ENCODE assay signal across 19 mouse cellular contexts in the genomic region with DNA sequence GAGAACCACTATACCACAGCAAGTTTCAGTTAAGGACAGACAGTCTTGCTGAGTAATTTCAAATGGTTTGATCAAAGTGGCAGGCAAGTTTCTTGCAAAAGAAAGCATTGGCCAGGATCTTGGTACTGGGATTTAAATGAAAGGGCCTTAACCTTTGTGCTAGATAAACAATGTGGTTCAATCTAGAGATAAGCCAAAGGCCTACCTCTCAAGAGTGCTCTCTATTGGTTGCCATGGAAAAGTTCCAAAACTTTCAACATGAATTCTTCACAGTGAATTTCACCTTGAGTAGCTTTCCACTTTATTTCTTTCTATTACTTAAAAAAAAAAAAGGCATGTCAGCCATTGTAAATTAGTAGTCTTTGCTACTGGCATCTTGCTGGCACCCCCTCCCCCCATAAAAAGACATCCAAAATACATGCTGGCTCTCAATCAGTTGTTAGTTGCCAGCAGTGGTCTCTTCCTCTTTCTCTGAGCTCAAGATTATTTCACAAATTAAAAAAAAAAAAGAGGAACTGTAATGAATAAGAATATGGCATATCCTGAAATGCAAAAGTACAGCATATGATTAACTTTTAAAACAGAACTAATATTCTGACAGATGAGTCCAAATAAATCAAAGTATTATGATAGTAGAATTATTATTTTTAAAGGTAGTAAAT. TPM values are rescaled to one million over a fixed set of nuclear protein-coding genes. Genes with fewer than 3 reads are reported as not detected.
DNase-seq lines count a peak whose midpoint lies in the region; ATAC-seq and TF ChIP-seq lines count a peak whose summit lies in the region.
"Had no signal": no experiment of that assay in that cellular context is flagged by ENCODE, and none has a peak within 500 bp of the region (broad histone marks: within the 10 kb centered on the region; RNA-seq: fewer than 3 reads in every experiment).

No protein-coding gene starts in this region.

- no peaks in the 10 kb centered on the region for H3K36me3 ChIP-seq in liver, adult 2 months (ENCODE audit: control insufficient read depth, insufficient read depth, low read length)
- H3K36me3 ChIP-seq in liver, embryonic 11.5 days (ENCODE audit: control insufficient read depth, insufficient read depth, low read length), result no peaks in the 10 kb centered on the region
- H3K36me3 ChIP-seq: embryonic facial prominence, embryonic 13.5 days; forebrain, embryonic 12.5 days; heart, embryonic 12.5 days; hindbrain, embryonic 12.5 days had no signal

- no peak for TF ChIP-seq POLR2A in liver, adult 2 months (IDR thresholded peaks at IDR 0.05; ENCODE audit: extremely low read depth, insufficient read depth, low read length)
- no peak for TF ChIP-seq POLR2A in lung, adult 2 months (IDR thresholded peaks at IDR 0.05; ENCODE audit: borderline replicate concordance, extremely low read depth, low read depth, low read length)

- no peaks in the 10 kb centered on the region for H3K27me3 ChIP-seq in liver, adult 2 months (ENCODE audit: control insufficient read depth, insufficient read depth, low read length)
- H3K27me3 ChIP-seq in liver, embryonic 11.5 days (replicated peaks; ENCODE audit: control insufficient read depth, insufficient read depth, low read length), result no peaks in the 10 kb centered on the region
- H3K27me3 ChIP-seq: CH12.LX; embryonic facial prominence, embryonic 13.5 days; forebrain, embryonic 12.5 days; heart, embryonic 12.5 days; hindbrain, embryonic 12.5 days had no signal

- H3K4me1 ChIP-seq in liver, adult 2 months (ENCODE audit: control insufficient read depth, insufficient read depth, low read length), result no peaks in the 10 kb centered on the region
- H3K4me1 ChIP-seq in liver, embryonic 11.5 days (replicated peaks; ENCODE audit: control insufficient read depth, insufficient read depth, low read length), result no peaks in the 10 kb centered on the region
- H3K4me1 ChIP-seq in lung, adult 2 months (ENCODE audit: control insufficient read depth, insufficient read depth, low read length), result no peaks in the 10 kb centered on the region; the same call in 1 of the 2 replicates
- H3K4me1 ChIP-seq: embryonic facial prominence, embryonic 13.5 days; forebrain, embryonic 12.5 days; hindbrain, embryonic 12.5 days had no signal

- DNase-seq in liver, adult 2 months (ENCODE audit: extremely low read depth, low read depth, low spot score), result peak; percentile 38
- DNase-seq in liver, embryonic 11.5 days (ENCODE audit: low spot score), result no peak
- DNase-seq in lung, postnatal 36 days, result peak; percentile 50
- no peak for DNase-seq in lung, adult 2 months
- no peak for DNase-seq in left cerebral cortex, adult 18-20 months (ENCODE audit: low spot score in 2 of 2)
- no peak for DNase-seq in cerebellum, postnatal 25 days
- DNase-seq: adrenal gland, adult 8-10 months; adrenal gland, postnatal 36 days; cerebellum, adult 2 months; cerebellum, postnatal 14 days; gastrocnemius, postnatal 10 days had no signal

- TF ChIP-seq CTCF in liver, adult 2 months (IDR thresholded peaks at IDR 0.05; ENCODE audit: low read depth, low read length), result no peak
- TF ChIP-seq CTCF in lung, adult 2 months (IDR thresholded peaks at IDR 0.05; ENCODE audit: insufficient read depth, low read length), result no peak

- H3K27ac ChIP-seq in liver, adult 2 months (replicated peaks; ENCODE audit: insufficient read depth, low read depth, low read length), result no peak overlapping the region
- no peak overlapping the region for H3K27ac ChIP-seq in liver, embryonic 11.5 days (ENCODE audit: low read depth, low read length)
- H3K27ac ChIP-seq: embryonic facial prominence, embryonic 13.5 days; forebrain, embryonic 12.5 days; hindbrain, embryonic 12.5 days had no signal

- ATAC-seq in liver, embryonic 11.5 days (replicated peaks; ENCODE audit: low FRiP score), result no peak
- ATAC-seq in hematopoietic stem cell, adult 5-6 weeks (replicated peaks in 1 of 2; ENCODE audit: insufficient read depth in 1 of 2, low FRiP score in 2 of 2, low TSS enrichment in 1 of 2, low read depth in 1 of 2, poor library complexity in 2 of 2, severe bottlenecking in 2 of 2), result peak; percentile 72 to 85
- ATAC-seq: forebrain, embryonic 16.5 days; hindbrain, embryonic 16.5 days had no signal

- no peak overlapping the region for H3K4me3 ChIP-seq in liver, adult 2 months (ENCODE audit: insufficient read depth, low read depth, low read length)
- H3K4me3 ChIP-seq in liver, embryonic 11.5 days (ENCODE audit: low read depth, low read length), result no peak overlapping the region
- no peak overlapping the region for H3K4me3 ChIP-seq in lung, adult 2 months (replicated peaks; ENCODE audit: extremely low read depth, low read depth, low read length)
- H3K4me3 ChIP-seq: embryonic facial prominence, embryonic 13.5 days; forebrain, embryonic 12.5 days; heart, embryonic 12.5 days; hindbrain, embryonic 12.5 days had no signal

- H3K79me2 ChIP-seq in liver, adult 2 months (ENCODE audit: control insufficient read depth, insufficient read depth, low read length), result no peaks in the 10 kb centered on the region

- H3K4me2 ChIP-seq in liver, embryonic 11.5 days, result no peak overlapping the region
- H3K4me2 ChIP-seq: embryonic facial prominence, embryonic 13.5 days; forebrain, embryonic 12.5 days; heart, embryonic 12.5 days; hindbrain, embryonic 12.5 days had no signal

- H3K9me3 ChIP-seq in liver, embryonic 11.5 days (ENCODE audit: control insufficient read depth, low read length), result no peaks in the 10 kb centered on the region
- H3K9me3 ChIP-seq: embryonic facial prominence, embryonic 13.5 days; forebrain, embryonic 12.5 days; heart, embryonic 12.5 days; hindbrain, embryonic 12.5 days had no signal

- no peak overlapping the region for H3K9ac ChIP-seq in liver, adult 2 months (ENCODE audit: low read depth, low read length)
- no peak overlapping the region for H3K9ac ChIP-seq in liver, embryonic 11.5 days (ENCODE audit: low read depth, low read length)
- H3K9ac ChIP-seq: embryonic facial prominence, embryonic 13.5 days; forebrain, embryonic 12.5 days; heart, embryonic 12.5 days; hindbrain, embryonic 12.5 days had no signal

RNA-seq across cellular contexts. Expression of a gene that starts 42.6 kb away (rescaled TPM):
- 21.1 and 22.7 TPM in 2 replicates for total RNA-seq in liver, adult 2 months (2014; rRNA removed)
- polyA plus RNA-seq in liver, adult 2 months (2012; rRNA removed), result 8.3 and 9.8 TPM in 2 replicates
- polyA plus RNA-seq in liver, embryonic 11.5 days (2014; fragmentation: Nextera tagmentation; extraction: Ambion mirVana), result 24.9 TPM in 2 replicates
- polyA plus RNA-seq in lung, adult 2 months (2012; rRNA removed), result 14.1 and 20.6 TPM in 2 replicates
- total RNA-seq in hematopoietic stem cell, adult 5-6 weeks (2017), result 15.9 and 37.7 TPM in 2 replicates
- total RNA-seq in left cerebral cortex, adult 18-20 months (2021), result 10 to 100 TPM; 17.9 to 18.1 TPM

Comparison
In these comparisons a context has a peak if more than half of its experiments do, and no peak if none do; other contexts are left out.
1. DNase-seq: peak in liver, adult 2 months (single experiment) and lung, postnatal 36 days (single experiment); none in liver, embryonic 11.5 days (single experiment), lung, adult 2 months (single experiment), left cerebral cortex, adult 18-20 months (0 of 2) and cerebellum, postnatal 25 days (0 of 2).